Mouse (Mus musculus) intestine, embryonic 15.5 days (tissue): Measurements from ENCODE around the gene Plekha4. TPM values are rescaled to one million over a fixed set of nuclear protein-coding genes. Genes with fewer than 3 reads are reported as not detected.

Experiments used
- ATAC-seq: fragments of 200-750 bp; cut with Nextera tagmentation; 2 replicates; pipeline ENCODE4 v1.8.0; 2017; ENCODE audit warnings: moderate TSS enrichment, moderate library complexity
- H3K27ac ChIP-seq: fragments of 300-500 bp; sonication (generic); 2 replicates; pipeline ENCODE4 v1.5.1; 2015; ENCODE audit warnings: mild to moderate bottlenecking, inconsistent platforms
- H3K27me3 ChIP-seq: fragments of 300-500 bp; sonication (generic); replicated peaks from 2 replicates; pipeline ENCODE4 v1.6.1; 2015; ENCODE audit warnings: inconsistent platforms
- H3K36me3 ChIP-seq: fragments of 300-500 bp; sonication (generic); 2 replicates; pipeline ENCODE4 v1.6.1; 2015; ENCODE audit warnings: inconsistent platforms
- H3K4me1 ChIP-seq: fragments of 300-500 bp; sonication (generic); replicated peaks from 2 replicates; pipeline ENCODE4 v1.6.1; 2015; ENCODE audit warnings: inconsistent platforms
- H3K4me2 ChIP-seq: fragments of 300-500 bp; sonication (generic); replicated peaks from 2 replicates; pipeline ENCODE4 v1.6.1; 2015; ENCODE audit warnings: mild to moderate bottlenecking, inconsistent platforms
- H3K4me3 ChIP-seq: fragments of 300-500 bp; sonication (generic); replicated peaks from 2 replicates; pipeline ENCODE4 v1.5.1; 2015; ENCODE audit warnings: inconsistent platforms
- H3K9ac ChIP-seq: fragments of 300-500 bp; sonication (generic); 2 replicates; pipeline ENCODE4 v1.6.1; 2015; ENCODE audit warnings: inconsistent platforms
- H3K9me3 ChIP-seq: fragments of 300-500 bp; sonication (generic); 2 replicates; pipeline ENCODE4 v1.6.1; 2016; ENCODE audit warnings: inconsistent platforms
- WGBS: fragments of 180-500 bp; shearing (Covaris S2); methylation state at CpG from one replicate; pipeline ENCODE4 v1.1.7; 2015; 5-methylcytosine and 5-hydroxymethylcytosine counted together
- polyA plus RNA-seq: library from polyadenylated mRNA; unstranded; fragments of >200 nt; fragmentation: Nextera tagmentation; extraction: Ambion mirVana; gene quantifications from 2 replicates; pipeline ENCODE4 v1.2.1, GENCODE M21; 2015

Gene Plekha4
- polyA plus RNA-seq, 1 experiment from 2014 or later: 1.5 TPM

- H3K27me3 ChIP-seq: no peaks in the 10 kb centered on the region
- no peak overlapping the region for H3K4me3 ChIP-seq
- no peaks in the 10 kb centered on the region for H3K9me3 ChIP-seq
- H3K27ac ChIP-seq: no peak overlapping the region
- H3K4me1 ChIP-seq: peaks cover 16% of the 10 kb centered on the region
- ATAC-seq: no peak
- H3K4me2 ChIP-seq: no peak overlapping the region
- WGBS: 71% methylated on average over 2 of the region's 2 CpGs
- no peaks in the 10 kb centered on the region for H3K36me3 ChIP-seq
- H3K9ac ChIP-seq: no peak overlapping the region
These were observed 38.7 kb downstream of the Plekha4 start for GRCm38 (mm10) chr7:45564811-45565210.

GRCm38 (mm10) chr7:45565446-45565845 lies 39.3 kb downstream of the Plekha4 start:
- Histone ChIP-seq H3K27me3 (no peaks in the 10 kb centered on the region), H3K9ac (no peak overlapping the region), H3K4me2 (no peak overlapping the region), H3K4me3 (no peak overlapping the region), H3K36me3 (no peaks in the 10 kb centered on the region), H3K27ac (no peak overlapping the region), H3K4me1 (peaks cover 19% of the 10 kb centered on the region), H3K9me3 (no peaks in the 10 kb centered on the region)
- ATAC-seq: no peak
- WGBS: 92% methylated on average over 9 of the region's 9 CpGs

DNA sequence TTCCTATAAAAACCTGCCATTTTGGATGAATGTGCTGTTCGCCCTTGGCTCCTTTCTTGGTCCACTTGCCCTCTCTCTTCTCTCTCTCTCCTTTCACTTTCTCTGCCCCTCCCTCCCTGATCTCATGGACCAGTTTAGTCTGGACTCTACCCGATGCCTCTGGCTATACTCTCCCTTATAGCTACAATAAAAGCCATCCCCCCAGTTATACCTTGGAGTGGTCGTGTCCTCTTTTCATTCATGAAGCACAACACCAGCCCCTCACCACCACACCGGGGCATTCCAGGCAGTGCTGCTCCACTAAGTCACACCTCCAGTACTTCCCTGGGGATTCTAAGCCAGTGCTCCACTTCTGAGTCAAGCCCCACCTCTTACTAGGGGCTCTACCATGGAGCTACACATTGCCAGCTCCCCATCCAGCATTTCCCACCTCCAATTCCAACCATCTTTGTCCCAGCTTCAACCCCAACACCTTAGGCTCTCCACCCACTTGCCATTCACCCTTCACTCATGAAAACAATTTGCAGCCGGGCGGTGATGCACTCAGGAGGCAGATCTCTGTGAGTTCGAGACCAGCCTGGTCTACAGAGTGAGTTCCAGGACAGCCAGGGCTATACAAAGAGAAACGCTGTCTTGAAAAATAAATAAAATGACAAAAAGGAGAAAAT lies 41.1 kb downstream of the Plekha4 start:
- Histone ChIP-seq H3K36me3 (no peaks in the 10 kb centered on the region), H3K9me3 (no peaks in the 10 kb centered on the region), H3K27ac (peak overlapping the region; percentile 72; the same call in 1 of the 2 replicates), H3K4me2 (peak overlapping the region; percentile 67), H3K4me3 (peak overlapping the region; percentile 41; the same call in 1 of the 2 replicates), H3K4me1 (peaks cover 18% of the 10 kb centered on the region), H3K27me3 (no peaks in the 10 kb centered on the region), H3K9ac (no peak overlapping the region)
- 71% methylated on average over 8 of the region's 8 CpGs for WGBS
- ATAC-seq: no peak

DNA sequence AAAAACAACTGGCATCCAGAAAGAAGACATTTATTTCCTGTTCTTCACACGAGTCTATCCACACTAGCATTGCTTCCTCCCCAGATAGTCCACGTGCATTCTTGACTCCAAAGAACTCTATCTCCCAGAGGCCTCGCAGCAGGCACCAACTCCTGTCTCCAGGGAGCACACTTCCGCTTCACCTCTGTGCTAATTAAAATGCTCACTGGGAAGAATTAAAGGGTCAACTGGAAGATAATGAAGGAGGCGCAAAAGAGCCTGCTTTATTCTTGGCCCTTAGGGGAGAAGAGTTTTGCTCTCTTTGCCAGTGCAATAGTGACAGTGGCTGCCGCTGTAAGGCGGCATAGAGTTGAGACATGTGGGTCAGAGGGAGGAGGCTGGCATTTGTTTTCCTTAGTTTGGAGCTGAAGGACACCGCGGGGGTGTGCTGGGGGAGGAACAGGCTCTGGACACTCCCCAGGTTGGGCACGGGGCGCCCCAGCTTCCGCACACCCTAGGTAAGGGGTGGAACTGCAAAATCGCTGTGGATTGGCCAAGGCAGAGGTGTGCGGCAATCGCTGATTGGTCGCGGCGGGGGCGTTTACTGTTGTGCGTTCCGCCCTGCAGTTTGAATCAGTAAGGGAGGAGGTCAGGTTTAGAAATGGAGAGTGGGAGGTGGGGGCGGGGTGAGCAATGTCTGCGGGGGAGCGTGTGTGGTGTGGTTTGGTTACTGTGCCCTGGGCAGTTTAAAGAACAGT lies 41.8 kb downstream of the Plekha4 start:
- Histone ChIP-seq H3K4me3 (peak overlapping the region; percentile 41), H3K9me3 (no peaks in the 10 kb centered on the region), H3K27me3 (no peaks in the 10 kb centered on the region), H3K9ac (peak overlapping the region; percentile 31; the same call in 1 of the 2 replicates), H3K4me2 (peak overlapping the region; percentile 67), H3K27ac (peak overlapping the region; percentile 86), H3K4me1 (peaks cover 18% of the 10 kb centered on the region), H3K36me3 (no peaks in the 10 kb centered on the region)
- ATAC-seq: peak; percentile 97
- under 1% methylated on average over 24 of the region's 24 CpGs for WGBS

GRCm38 (mm10) chr7:45568601-45569473 lies 42.7 kb downstream of the Plekha4 start:
- H3K9ac ChIP-seq: no peak overlapping the region
- peak overlapping the region; percentile 87 for H3K27ac ChIP-seq
- peak; percentile 52 for ATAC-seq
- H3K4me2 ChIP-seq: peak overlapping the region; percentile 67
- H3K9me3 ChIP-seq: no peaks in the 10 kb centered on the region
- H3K4me1 ChIP-seq: peaks cover 18% of the 10 kb centered on the region
- H3K4me3 ChIP-seq: peak overlapping the region; percentile 41
- H3K27me3 ChIP-seq: no peaks in the 10 kb centered on the region
- whole genome bisulfite sequencing: 73% methylated on average over 10 of the region's 10 CpGs
- no peaks in the 10 kb centered on the region for H3K36me3 ChIP-seq

DNA sequence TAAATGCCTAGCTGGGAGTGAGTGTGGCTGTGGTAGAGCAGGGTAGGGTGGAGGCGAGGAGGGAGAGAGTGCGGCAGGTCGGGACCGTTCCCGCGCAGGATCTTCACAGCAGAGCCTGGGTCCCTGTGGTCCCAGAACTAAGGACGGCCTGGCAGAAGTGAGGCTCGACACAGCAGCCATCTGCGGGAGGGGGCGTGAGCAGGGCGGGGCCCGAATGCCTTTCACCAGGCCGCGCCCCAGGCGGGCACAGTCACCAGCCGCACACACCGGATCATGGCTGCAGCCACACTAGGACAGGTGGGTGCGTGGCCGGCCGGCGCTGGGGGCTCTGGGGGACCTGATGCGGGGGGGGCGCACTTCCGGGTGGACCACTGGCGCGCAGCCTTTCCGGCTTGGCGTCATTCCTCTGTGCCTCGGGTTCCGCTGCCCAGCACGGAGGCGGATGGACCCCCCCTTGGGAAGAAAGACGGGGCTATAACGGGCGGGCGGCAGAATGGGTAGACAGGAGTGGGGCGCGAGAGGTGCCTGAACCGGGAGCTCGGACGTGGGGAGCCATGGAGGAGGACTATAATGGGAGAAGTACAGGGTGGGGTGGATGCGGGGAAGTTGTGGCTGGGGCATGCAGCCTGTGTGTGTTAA lies 44.1 kb downstream of the Plekha4 start, which contains the start of gene Bcat2:
TSS of gene Bcat2 (plus strand) at position 51 of the 639 bp plus-strand sequence.
- Histone ChIP-seq H3K4me2 (peak within 1 kb of the TSS; percentile 83), H3K4me3 (peak within 1 kb of the TSS; percentile 67), H3K36me3 (no peaks in the 10 kb centered on the region), H3K27me3 (no peaks in the 10 kb centered on the region), H3K9ac (peak within 1 kb of the TSS; percentile 74), H3K9me3 (no peaks in the 10 kb centered on the region), H3K4me1 (peaks cover 18% of the 10 kb centered on the region), H3K27ac (peak within 1 kb of the TSS; percentile 87)
- 2% methylated on average over 42 of the region's 42 CpGs for WGBS
- peak; percentile 56 for ATAC-seq

GRCm38 (mm10) chr7:45571966-45572365 lies 45.8 kb downstream of the Plekha4 start:
- no peak for ATAC-seq
- Histone ChIP-seq H3K27me3 (no peaks in the 10 kb centered on the region), H3K4me1 (peaks cover 18% of the 10 kb centered on the region), H3K4me2 (no peak overlapping the region), H3K9ac (no peak overlapping the region), H3K4me3 (no peak overlapping the region), H3K27ac (no peak overlapping the region), H3K9me3 (no peaks in the 10 kb centered on the region), H3K36me3 (no peaks in the 10 kb centered on the region)
- 46% methylated on average over 1 of the region's 1 CpGs for WGBS

- Histone ChIP-seq H3K27me3 (no peaks in the 10 kb centered on the region), H3K36me3 (0 out of 2 replicates have a peak, but pooled peaks cover 5% of the 10 kb centered on the region), H3K4me3 (peak overlapping the region; percentile 27; the same call in 1 of the 2 replicates), H3K9me3 (no peaks in the 10 kb centered on the region), H3K27ac (no peak overlapping the region), H3K4me1 (peaks cover 13% of the 10 kb centered on the region), H3K4me2 (peak overlapping the region; percentile 53), H3K9ac (no peak overlapping the region)
- WGBS: 67% methylated on average over 8 of the region's 8 CpGs
- ATAC-seq: no peak
These were observed 47.8 kb downstream of the Plekha4 start for GRCm38 (mm10) chr7:45573954-45574353.

GRCm38 (mm10) chr7:45574472-45575379 lies 48.6 kb downstream of the Plekha4 start:
- peaks cover 12% of the 10 kb centered on the region for H3K4me1 ChIP-seq
- H3K9me3 ChIP-seq: no peaks in the 10 kb centered on the region
- 72% methylated on average over 15 of the region's 15 CpGs for WGBS
- H3K27me3 ChIP-seq: no peaks in the 10 kb centered on the region
- ATAC-seq: peak; percentile 83
- H3K36me3 ChIP-seq: 0 out of 2 replicates have a peak, but pooled peaks cover 5% of the 10 kb centered on the region
- H3K4me2 ChIP-seq: peak overlapping the region; percentile 53
- peak overlapping the region; percentile 27 for H3K4me3 ChIP-seq
- H3K9ac ChIP-seq: peak overlapping the region; percentile 18; the same call in 1 of the 2 replicates
- H3K27ac ChIP-seq: peak overlapping the region; percentile 58

- H3K4me1 ChIP-seq: 0 out of 2 replicates have a peak, but pooled peaks cover 4% of the 10 kb centered on the region
- ATAC-seq: no peak
- H3K9ac ChIP-seq: no peak overlapping the region
- H3K27ac ChIP-seq: no peak overlapping the region
- H3K4me2 ChIP-seq: no peak overlapping the region
- no peaks in the 10 kb centered on the region for H3K27me3 ChIP-seq
- H3K4me3 ChIP-seq: no peak overlapping the region
- H3K9me3 ChIP-seq: no peaks in the 10 kb centered on the region
- WGBS: 94% methylated on average over 6 of the region's 6 CpGs
- H3K36me3 ChIP-seq: peaks cover 9% of the 10 kb centered on the region
These were observed 59.8 kb downstream of the Plekha4 start for GRCm38 (mm10) chr7:45585923-45586322.
